Mouse (Mus musculus): Measurements from ENCODE around the gene Pate4. TPM values are rescaled to one million over a fixed set of nuclear protein-coding genes. Genes with fewer than 3 reads are reported as not detected.
"Not testable (repeated sequence)": the region's sequence is repeated elsewhere in the genome, so short reads cannot be mapped to it uniquely, and the experiment has no call there.

Pate4 gene
- not detected in 2 replicates for polyA plus RNA-seq (2012; rRNA removed)

DNA sequence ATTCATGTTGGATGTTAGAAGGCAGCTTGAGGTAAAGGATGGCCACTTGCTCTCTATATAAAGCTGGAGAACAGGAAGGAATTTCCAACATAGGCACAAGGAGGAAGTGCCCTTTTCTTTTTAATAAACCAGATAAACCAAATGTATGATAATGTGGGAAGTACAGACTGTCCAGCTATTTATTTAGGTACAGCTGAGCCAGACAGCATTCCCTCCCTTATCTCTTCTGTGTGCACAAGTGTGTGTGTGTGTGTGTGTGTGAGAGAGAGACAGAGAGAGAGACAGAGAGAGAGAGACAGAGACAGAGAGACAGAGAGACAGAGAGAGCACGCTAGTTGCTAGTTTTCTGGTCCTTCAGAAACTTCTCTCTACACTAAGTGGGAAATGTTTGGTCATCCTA lies at the start of gene Pate4:
TSS of gene Pate4 (minus strand) at position 101 of the 400 bp plus-strand sequence.
- WGBS, result 72% methylated on average over 1 of the region's 1 CpGs
- no peak for DNase-seq (ENCODE audit: low read depth, low spot score)

DNA sequence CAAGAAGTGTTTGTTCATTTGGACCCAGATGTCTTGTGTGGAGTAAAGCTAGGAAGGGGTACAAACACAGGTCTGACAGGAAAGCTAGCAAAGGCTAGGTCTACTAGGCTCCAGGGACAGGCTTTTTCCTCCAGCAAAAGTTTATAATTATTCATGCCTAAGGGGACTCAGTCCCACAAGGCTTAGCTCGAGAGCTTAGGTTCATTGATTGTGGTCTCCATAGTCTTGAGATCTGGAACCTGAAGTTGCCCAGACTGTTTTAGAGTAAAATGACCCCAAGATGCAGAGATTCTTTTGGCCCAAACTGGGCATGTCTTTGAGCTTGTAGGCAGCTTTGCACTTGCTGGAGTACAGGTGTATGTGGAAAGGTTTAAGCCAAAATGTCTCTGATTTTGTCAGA lies 36.4 kb upstream of the Pate4 start, which contains the start of gene Pate3:
TSS of gene Pate3 (minus strand) at position 101 of the 400 bp plus-strand sequence.
- no peak for DNase-seq (ENCODE audit: low read depth, low spot score)
- WGBS, result 67% methylated on average over 1 of the region's 1 CpGs

DNA sequence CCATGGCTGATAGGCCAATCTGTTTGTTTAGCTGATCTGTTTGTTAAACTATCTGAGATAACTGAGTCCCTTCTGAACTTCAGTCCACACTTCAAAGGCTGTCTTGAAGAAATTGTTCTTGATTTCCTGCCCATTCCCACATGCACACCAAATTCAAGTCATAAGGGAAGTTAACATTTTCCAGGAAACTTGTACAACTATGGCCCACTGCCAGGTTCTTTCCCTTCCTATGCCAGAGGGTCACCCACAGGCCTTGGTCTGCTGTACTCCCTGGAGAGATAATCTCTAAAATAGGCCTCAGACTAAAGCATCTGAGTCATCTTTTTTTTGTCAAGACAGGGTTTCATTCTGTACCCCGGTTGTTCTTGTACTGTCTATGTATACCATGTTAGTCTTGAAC lies 21.2 kb upstream of the Pate4 start:
- DNase-seq (ENCODE audit: low read depth, low spot score), result no peak
- WGBS, result 81% methylated on average over 1 of the region's 1 CpGs

DNA sequence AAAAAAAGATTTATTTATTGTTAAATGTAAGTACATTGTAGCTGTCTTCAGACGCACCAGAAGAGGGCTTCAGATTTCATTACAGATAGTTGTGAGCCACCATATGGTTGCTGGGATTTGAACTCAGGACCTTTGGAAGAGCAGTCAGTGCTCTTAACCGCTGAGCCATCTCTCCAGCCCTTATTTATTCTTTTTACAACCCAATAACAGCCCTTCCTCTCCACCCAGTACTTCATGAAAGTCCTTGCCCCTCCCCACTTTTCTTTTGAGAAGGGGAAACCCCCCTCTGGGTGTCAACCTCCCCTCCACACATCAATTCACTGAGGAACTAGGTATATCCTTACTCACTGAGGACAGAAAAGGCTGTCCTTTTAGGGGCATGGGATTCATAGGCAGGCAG lies 5.0 kb upstream of the Pate4 start:
- WGBS, result 50% methylated on average over 2 of the region's 2 CpGs
- DNase-seq (ENCODE audit: low read depth, low spot score), result not testable (repeated sequence)

DNA sequence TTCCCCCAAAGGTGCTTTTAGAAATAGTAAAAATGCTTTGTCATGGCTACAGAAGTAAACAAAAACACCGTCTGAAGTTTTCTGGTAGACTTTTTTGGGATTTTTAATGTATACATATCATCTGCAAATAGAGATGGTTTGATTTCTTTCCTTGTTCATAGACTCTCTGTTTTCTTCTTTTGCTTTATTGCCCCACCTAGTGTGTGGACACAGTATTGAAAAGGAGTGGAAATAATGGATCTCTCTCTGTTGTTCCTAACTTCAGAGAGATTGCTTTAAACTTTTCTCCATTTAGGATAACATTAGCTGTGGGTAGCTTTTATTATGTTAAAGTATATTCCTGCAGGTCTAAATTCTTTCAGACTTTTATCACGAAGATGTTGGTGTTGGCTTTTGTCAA lies 2.3 kb upstream of the Pate4 start:
- whole genome bisulfite sequencing, result 31% methylated on average over 2 of the region's 2 CpGs
- DNase-seq (ENCODE audit: low read depth, low spot score), result no peak

DNA sequence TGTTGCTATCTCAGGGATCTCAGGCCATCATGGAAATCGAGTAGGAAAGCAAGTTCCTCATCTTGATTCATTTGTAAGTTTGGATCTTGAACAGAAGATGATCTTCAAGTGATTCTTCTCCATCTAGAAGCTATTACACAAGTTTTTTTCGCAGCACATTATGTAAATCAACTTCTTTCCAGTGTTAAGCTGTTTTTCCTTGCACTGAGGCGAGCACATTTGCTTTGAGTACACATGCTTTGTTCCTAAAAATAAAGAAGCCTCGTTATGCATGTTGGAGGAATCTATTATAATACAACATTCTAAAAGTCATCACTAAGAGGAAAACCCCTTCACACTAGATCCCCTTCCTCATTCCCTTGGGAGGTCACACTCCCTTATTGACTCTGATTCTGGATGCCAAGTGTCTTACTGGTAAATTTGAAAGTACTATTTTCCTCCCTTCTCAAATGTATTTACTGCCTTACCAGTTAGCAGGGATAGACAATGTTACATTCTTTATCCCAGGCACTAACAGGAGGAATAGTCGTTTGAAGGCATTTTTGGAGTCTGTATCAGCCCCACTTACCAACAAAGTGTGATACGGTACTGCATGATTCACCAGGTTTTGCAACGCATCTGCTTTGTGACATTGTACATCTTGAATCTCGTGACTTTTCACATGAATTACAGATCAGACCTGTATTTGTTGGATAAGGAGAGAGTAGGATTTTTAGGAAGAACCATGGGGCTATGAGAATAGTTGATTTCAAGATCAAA lies 3.9 kb downstream of the Pate4 start:
- no peak for DNase-seq (ENCODE audit: low read depth, low spot score)
- WGBS, result 63% methylated on average over 8 of the region's 8 CpGs

DNA sequence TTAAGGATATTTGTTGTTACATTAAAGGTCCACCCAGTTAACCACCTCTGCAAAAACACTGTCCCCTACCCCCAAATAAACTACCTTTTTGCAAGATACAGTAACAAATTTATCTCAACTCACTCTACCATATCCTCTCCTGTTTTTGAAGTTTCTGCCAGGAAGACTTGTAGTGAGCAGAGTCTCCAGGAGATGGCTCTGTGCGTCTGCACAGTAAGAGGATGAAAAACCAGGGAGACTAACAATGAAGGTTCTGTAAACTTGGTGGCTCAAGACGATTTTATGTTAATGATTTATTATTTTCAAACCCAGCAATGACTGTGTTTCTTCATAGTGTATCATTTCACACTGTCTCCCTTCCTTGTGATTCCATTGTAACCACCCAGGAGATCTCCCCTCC lies 18.8 kb downstream of the Pate4 start:
- no peak for DNase-seq (ENCODE audit: low read depth, low spot score)
- WGBS, result 5% methylated on average over 2 of the region's 2 CpGs

DNA sequence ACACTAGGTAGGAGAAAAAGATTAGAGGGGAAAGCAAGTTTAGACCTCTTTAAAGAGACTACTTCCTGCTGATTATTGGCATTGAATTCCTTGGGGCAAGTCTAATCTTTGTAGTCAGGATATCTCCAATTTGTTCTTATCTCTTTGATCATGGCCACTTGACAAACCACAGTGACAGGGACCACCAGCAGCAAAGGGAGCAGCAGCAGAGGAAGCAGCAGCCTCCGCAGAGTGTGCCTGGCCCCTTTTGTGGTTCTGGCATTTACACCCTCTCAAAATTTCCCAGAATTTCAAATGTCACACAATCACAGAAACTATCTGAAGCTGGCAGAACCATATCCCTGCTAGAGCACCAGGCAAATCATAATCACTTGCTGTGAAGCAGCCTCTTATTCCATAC lies 24.1 kb downstream of the Pate4 start:
- WGBS, result 53% methylated on average over 1 of the region's 1 CpGs
- DNase-seq (ENCODE audit: low read depth, low spot score), result no peak

DNA sequence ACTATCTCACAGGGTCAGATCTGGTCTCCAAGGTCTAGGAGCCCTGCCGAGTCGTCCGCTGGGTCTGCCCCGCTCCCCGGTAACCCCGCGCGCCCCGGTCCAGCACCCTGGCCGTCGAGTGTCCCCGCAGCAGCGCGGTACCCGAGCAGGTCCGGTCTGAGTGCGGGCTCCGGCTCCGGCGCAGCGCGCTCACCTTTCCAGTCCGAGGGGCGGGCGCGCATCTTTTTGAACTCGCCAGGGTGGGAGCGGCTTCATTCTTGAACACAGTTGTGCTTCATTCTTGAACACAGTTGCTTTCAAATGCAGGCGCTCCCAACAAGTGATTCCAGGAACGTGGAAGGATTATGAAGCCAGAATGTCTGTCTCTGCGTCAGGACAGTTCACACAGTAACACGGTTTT lies 37.3 kb downstream of the Pate4 start:
- no peak for DNase-seq (ENCODE audit: low read depth, low spot score)
- 7% methylated on average over 32 of the region's 32 CpGs for WGBS

DNA sequence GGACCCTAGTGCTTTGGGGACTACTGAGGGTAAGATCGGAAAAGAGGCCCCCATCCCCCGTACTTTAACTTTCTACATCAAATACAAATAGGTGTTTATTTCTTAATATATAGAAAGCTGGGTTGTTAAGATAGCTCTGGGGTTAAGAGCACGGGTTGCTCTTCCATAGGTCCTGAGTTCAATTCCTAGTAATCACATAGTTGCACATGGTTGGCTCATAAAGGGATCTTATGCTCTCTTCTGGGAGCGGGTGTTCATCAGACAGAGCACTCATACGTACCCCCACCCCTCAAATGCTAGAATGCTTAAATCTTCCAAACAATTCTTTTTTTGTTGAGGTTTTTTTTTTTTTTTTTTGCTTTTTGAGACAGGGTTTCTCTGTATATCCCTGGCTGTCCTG lies 41.1 kb downstream of the Pate4 start:
- no peak for DNase-seq (ENCODE audit: low read depth, low spot score)
- WGBS, result 10% methylated on average over 5 of the region's 5 CpGs

DNA sequence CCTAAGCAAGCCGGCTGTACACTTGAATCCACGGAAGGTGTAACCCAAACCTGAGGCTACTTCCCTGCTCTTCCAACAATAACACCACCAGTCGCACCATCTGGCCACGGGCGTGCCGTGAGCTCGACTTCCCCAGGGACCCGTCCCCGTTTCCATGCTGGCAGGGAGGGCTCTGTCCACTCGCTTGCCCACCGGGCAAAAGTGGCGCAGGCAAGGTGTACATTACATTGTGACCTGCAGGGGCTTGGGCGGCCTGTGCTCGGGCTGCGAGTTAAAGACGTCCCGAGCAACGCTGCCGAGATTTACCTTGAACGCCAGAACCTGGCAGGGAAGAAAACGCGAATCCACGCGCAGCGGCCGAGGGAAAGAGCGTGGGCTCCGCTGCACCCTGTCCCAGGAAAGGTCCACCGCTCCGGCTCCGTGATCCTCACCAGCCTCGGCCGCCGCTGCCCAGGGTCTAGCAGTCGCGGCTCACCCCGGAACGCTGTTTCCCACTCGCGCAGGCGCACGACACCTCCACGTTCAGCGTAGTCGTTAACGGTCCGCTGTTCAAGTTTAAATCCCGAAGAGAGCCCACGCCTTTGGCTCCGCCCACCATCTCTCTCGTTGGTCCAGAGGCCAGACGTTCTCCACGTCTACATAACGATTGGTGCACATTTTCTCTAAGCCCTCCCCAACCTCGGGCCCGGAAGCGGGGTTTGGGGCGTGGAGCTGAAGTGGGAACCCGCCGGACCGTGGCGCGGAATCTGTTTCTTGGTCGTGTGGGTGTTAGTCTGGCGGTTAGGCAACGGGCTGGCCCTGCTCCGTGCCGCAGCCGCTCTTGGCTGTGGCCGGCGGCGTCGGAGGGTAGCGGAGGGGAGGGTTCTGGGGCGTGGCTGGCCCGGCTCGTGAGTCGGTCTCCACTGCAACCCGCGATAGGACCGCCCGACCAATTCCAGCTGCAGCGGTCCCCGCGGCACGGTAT lies 41.9 kb downstream of the Pate4 start, which contains the start of the genes Pate2 and Hyls1:
TSS of gene Pate2 (plus strand) at position 714 of the 964 bp plus-strand sequence.
TSS of gene Hyls1 (minus strand) at position 828 of the 964 bp plus-strand sequence.
- DNase-seq (ENCODE audit: low read depth, low spot score), result peak; percentile 97
- WGBS, result under 1% methylated on average over 86 of the region's 86 CpGs

DNA sequence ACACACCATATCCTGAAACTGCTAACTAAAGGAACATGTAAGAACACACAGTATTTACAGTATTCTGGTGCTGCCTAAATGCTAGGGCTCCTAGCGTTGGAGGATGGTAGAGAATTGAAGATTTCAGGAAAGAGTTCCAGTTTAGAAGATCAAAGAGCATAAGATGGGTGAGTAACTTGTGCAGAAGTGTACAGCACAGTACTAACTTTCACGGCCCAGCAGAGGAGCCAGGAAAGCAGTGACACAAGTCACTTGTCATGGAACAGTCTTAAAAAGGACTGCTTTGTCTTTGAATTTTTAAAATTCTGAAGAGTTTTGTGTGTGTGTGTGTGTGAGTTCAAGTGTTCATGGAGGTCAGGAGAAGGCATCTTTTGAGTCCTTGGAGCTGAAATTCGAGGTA lies 43.7 kb downstream of the Pate4 start:
- WGBS, result 80% methylated on average over 3 of the region's 3 CpGs
- DNase-seq (ENCODE audit: low read depth, low spot score), result no peak

DNA sequence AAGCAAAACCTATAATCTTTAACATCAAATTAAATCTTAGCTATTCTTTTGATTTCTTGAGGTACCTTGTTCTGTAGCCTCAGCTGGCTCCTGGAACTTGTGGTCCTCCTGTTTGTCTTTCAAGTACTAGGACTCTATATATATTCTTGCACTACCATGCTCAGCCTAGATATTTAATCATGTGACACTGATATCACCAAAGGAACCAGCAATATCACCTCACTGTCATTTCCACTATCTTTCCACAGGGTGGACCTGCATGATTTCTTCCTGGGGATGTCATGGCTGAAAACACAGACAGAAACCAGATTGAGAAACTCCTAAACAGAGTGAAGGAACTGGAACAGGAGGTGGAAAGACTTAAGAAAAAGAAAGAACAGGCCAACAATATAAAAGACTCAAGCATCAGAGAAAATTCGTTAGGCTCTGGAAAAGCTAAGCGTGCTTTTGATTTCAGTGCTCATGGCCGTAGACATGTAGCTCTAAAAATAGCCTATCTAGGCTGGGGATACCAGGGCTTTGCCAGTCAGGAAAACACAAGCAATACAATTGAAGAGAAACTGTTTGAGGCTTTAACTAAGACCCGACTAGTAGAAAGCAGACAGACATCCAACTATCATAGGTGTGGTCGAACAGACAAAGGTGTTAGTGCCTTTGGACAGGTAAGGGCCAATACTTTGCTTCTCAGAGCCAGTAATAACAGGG lies 47.1 kb downstream of the Pate4 start:
- 86% methylated on average over 5 of the region's 5 CpGs for WGBS
- DNase-seq (ENCODE audit: low read depth, low spot score), result no peak

DNA sequence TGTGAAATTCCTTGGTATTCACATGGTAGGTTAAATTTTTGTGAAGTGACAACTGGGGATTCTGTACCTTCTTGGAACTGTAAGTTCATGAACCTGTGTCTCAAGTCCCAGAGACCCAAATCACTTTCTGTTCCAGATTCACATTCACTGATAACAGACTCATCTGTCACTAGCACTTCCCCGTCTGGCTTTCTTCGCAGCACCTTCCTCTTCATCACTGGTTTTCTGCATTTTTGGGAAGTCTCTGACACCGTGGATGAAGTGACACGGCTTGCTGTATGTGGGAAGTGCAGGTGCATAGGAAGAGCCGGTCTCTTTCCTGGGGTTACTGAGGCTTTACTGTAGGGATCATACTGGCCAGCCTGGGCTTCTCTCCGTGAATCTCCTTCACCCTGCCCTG lies 50.2 kb downstream of the Pate4 start:
- 85% methylated on average over 6 of the region's 6 CpGs for WGBS
- DNase-seq (ENCODE audit: low read depth, low spot score), result no peak

DNA sequence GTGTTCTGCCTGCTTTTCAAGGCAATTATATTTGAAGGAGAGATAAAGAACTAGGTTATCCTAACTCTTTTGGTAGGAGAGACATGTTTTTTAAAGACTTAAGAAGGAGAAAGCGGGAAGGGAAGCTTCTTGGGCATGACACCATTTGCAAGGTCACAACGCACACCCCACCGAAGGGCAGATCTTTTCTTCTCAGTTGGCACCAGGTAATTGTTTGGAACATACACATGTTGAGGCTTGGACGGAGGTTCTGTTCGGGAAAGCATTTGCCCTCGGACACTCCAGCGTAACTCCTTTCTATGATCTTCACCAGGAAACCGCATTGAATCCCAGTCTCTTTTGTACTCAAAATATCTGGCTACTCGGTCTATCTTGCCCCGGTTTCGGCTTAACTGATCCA lies 50.7 kb downstream of the Pate4 start:
- 97% methylated on average over 11 of the region's 11 CpGs for WGBS
- no peak for DNase-seq (ENCODE audit: low read depth, low spot score)

DNA sequence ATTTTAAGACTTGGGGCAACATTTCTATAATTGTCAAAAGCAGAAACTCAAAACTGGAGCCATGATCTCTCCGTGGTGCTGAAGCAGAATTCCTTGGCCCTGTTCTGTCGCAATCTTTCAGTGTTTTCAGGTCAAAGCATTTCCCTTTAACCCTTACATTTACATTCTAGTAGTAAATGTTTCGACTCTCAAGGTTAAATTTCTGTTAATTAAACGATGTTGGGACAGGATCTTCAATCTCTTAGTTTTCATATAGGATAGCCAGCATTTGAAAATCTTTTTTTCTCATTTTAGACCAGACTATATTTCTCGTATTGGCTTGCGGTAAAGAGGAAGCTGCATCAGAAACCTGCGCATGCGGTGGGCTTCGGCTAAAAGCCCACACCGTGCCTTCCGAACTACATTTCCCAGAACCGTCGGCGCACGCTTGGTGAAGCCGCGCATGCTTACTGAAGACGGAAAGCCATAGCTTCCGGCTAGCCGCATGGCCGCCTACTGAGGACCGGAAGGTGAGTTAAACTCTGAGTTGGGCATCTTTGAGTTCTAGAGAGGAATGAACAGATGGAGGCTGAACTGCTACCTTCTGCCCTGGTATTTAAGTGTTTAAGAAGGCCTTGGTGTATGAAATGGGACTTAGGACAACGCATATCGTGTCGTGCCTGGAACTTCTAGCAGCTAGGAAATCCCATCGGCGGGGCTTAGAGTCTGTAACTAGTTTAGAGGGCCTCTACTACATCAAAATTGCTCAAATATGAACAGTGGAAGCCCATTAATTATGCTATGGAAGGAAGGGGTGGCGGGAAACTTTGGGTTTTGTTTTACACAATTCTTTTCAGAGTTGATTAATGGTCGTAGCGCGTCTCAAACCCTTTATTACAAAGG lies 52.5 kb downstream of the Pate4 start:
- 1% methylated on average over 31 of the region's 31 CpGs for WGBS
- peak; percentile 51 for DNase-seq (ENCODE audit: low read depth, low spot score)

DNA sequence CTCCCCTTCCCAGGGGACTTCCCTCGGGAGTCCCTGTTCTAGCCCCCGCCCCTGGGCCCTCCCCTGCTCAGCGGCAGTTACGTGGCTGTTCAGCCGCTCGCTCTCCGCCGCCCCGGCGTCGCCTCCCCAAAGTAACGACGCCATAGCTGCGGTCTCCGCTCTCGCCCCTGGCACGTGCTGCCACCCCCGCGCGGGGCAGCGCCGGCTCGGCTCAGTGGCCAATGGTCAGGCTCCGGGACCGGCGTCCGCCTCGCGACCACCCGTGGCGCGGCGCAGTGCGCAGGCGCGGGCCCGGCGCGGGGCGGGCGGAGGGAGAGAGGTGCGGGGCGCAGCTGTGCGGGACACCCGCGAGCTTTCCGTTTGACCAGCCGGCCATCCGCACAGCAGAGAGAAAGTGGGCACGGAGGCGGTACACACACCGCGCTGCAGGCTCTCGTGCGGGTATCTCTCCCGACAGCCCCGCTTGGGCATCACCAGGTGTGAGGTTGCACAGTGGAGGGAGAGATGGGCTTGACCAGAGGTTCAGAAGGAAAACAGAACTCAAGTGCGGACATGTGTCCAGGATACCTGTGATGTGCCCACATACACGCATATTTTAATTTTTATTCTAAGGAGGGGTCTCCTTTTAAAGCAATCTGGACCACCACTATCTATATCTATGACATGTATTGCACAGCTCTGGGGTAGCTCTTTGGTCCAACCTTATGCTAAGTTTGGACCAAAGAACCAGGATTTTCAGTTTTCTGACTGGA lies 53.3 kb downstream of the Pate4 start, which contains the start of the genes Ddx25 and Pus3:
TSS of gene Ddx25 (minus strand) at position 272 of the 752 bp plus-strand sequence.
TSS of gene Pus3 (plus strand) at position 339 of the 752 bp plus-strand sequence.
- WGBS, result 2% methylated on average over 59 of the region's 59 CpGs
- no peak for DNase-seq (ENCODE audit: low read depth, low spot score)
